Mouse (Mus musculus) bone marrow, adult 2 months (tissue): ENCODE data around the gene Pdzd7.

Experiments used
- CTCF ChIP-seq: fragments of 200-500 bp; IDR thresholded peaks from 2 replicates; pipeline ENCODE4 v1.5.1; 2011; ENCODE audit warnings: low read length, control low read depth; ENCODE audit not compliant: control insufficient read depth, insufficient read depth
- POLR2A ChIP-seq: fragments of 200-500 bp; IDR thresholded peaks from 2 replicates; pipeline ENCODE4 v1.6.1; 2011; ENCODE audit warnings: low read depth, mild to moderate bottlenecking, control low read depth, low read length, borderline replicate concordance; ENCODE audit not compliant: control insufficient read depth

GRCm38 (mm10) chr19:45048644-45049365 lies 3.3 kb upstream of the Pdzd7 start:
- TF ChIP-seq POLR2A (no peak), CTCF (no peak)
